Mouse (Mus musculus): ENCODE data around the gene Gm49358. TPM values are rescaled to one million over a fixed set of nuclear protein-coding genes. Genes with fewer than 3 reads are reported as not detected.

The Gm49358 gene
- polyA plus RNA-seq, 1 experiment, result not detected

GRCm38 (mm10) chr10:86863429-86863828 is 99.7 kb downstream of the Gm49358 start:
- TF ChIP-seq TAL1 (IDR thresholded peaks at IDR 0.05; ENCODE audit: low read length) (no peak), GATA1 (IDR thresholded peaks at IDR 0.05; ENCODE audit: low read length) (no peak)
- Histone ChIP-seq H3K4me3 (replicated peaks) (no peak overlapping the region), H3K27me3 (ENCODE audit: control insufficient read depth) (no peaks in the 10 kb centered on the region), H3K4me1 (ENCODE audit: control insufficient read depth) (no peaks in the 10 kb centered on the region), H3K9me3 (ENCODE audit: control insufficient read depth, low read length) (peaks cover 2% of the 10 kb centered on the region; the same call in 1 of the 2 replicates), H3K36me3 (ENCODE audit: control insufficient read depth) (no peaks in the 10 kb centered on the region; the same call in 1 of the 2 replicates)

- no peak overlapping the region for H3K4me3 ChIP-seq (replicated peaks)
- no peaks in the 10 kb centered on the region; the same call in 1 of the 2 replicates for H3K36me3 ChIP-seq (ENCODE audit: control insufficient read depth)
- no peaks in the 10 kb centered on the region for H3K4me1 ChIP-seq (ENCODE audit: control insufficient read depth)
- TF ChIP-seq GATA1 (IDR thresholded peaks at IDR 0.05; ENCODE audit: low read length) (no peak), TAL1 (IDR thresholded peaks at IDR 0.05; ENCODE audit: low read length) (no peak)
- H3K27me3 ChIP-seq (ENCODE audit: control insufficient read depth), result no peaks in the 10 kb centered on the region
- no peaks in the 10 kb centered on the region for H3K9me3 ChIP-seq (ENCODE audit: control insufficient read depth, low read length)
These were observed 108.3 kb downstream of the Gm49358 start for GRCm38 (mm10) chr10:86872121-86872520.

GRCm38 (mm10) chr10:86872591-86872990 is 108.8 kb downstream of the Gm49358 start:
- H3K27me3 ChIP-seq (ENCODE audit: control insufficient read depth), result no peaks in the 10 kb centered on the region
- H3K36me3 ChIP-seq (ENCODE audit: control insufficient read depth), result no peaks in the 10 kb centered on the region; the same call in 1 of the 2 replicates
- no peaks in the 10 kb centered on the region for H3K4me1 ChIP-seq (ENCODE audit: control insufficient read depth)
- H3K9me3 ChIP-seq (ENCODE audit: control insufficient read depth, low read length), result no peaks in the 10 kb centered on the region
- TF ChIP-seq GATA1 (IDR thresholded peaks at IDR 0.05; ENCODE audit: low read length) (no peak), TAL1 (IDR thresholded peaks at IDR 0.05; ENCODE audit: low read length) (no peak)
- H3K4me3 ChIP-seq (replicated peaks), result no peak overlapping the region

GRCm38 (mm10) chr10:86878721-86879120 is 114.9 kb downstream of the Gm49358 start:
- H3K9me3 ChIP-seq (ENCODE audit: control insufficient read depth, low read length), result no peaks in the 10 kb centered on the region
- TF ChIP-seq GATA1 (IDR thresholded peaks at IDR 0.05; ENCODE audit: low read length) (no peak), TAL1 (IDR thresholded peaks at IDR 0.05; ENCODE audit: low read length) (no peak)
- no peaks in the 10 kb centered on the region for H3K4me1 ChIP-seq (ENCODE audit: control insufficient read depth)
- no peaks in the 10 kb centered on the region for H3K36me3 ChIP-seq (ENCODE audit: control insufficient read depth)
- no peaks in the 10 kb centered on the region for H3K27me3 ChIP-seq (ENCODE audit: control insufficient read depth)
- H3K4me3 ChIP-seq (replicated peaks), result no peak overlapping the region

GRCm38 (mm10) chr10:86880071-86880806 is 116.5 kb downstream of the Gm49358 start:
- Histone ChIP-seq H3K9me3 (ENCODE audit: control insufficient read depth, low read length) (no peaks in the 10 kb centered on the region), H3K4me3 (replicated peaks) (no peak overlapping the region), H3K4me1 (ENCODE audit: control insufficient read depth) (no peaks in the 10 kb centered on the region), H3K27me3 (ENCODE audit: control insufficient read depth) (no peaks in the 10 kb centered on the region), H3K36me3 (ENCODE audit: control insufficient read depth) (no peaks in the 10 kb centered on the region)
- TF ChIP-seq GATA1 (IDR thresholded peaks at IDR 0.05; ENCODE audit: low read length) (no peak), TAL1 (IDR thresholded peaks at IDR 0.05; ENCODE audit: low read length) (no peak)

- no peak for TF ChIP-seq GATA1 (IDR thresholded peaks at IDR 0.05; ENCODE audit: low read length)
- TF ChIP-seq TAL1 (IDR thresholded peaks at IDR 0.05; ENCODE audit: low read length), result no peak
- H3K27me3 ChIP-seq (ENCODE audit: control insufficient read depth), result no peaks in the 10 kb centered on the region
- H3K9me3 ChIP-seq (ENCODE audit: control insufficient read depth, low read length), result no peaks in the 10 kb centered on the region
- H3K4me1 ChIP-seq (ENCODE audit: control insufficient read depth), result no peaks in the 10 kb centered on the region
- no peaks in the 10 kb centered on the region for H3K36me3 ChIP-seq (ENCODE audit: control insufficient read depth)
- H3K4me3 ChIP-seq (replicated peaks), result no peak overlapping the region
These were observed 117.7 kb downstream of the Gm49358 start for GRCm38 (mm10) chr10:86881448-86881847.

Other genes with a start within 250 kb of the Gm49358 start
- gene Hsp90b1, start 58.5 kb upstream of the Gm49358 start, polyA plus RNA-seq (2012), result 0.95 and 1.4 TPM in 2 replicates
- gene Ttc41, start 58.2 kb upstream of the Gm49358 start, polyA plus RNA-seq (2012), result 0.03 TPM in 1 of 2 replicates, not detected in the other
- gene Nt5dc3, start 15.0 kb downstream of the Gm49358 start, polyA plus RNA-seq (2012), result 0.01 and 0.02 TPM in 2 replicates
- 0.06 and 0.17 TPM in 2 replicates for gene Stab2, start 244.1 kb downstream of the Gm49358 start, polyA plus RNA-seq (2012)

Data from erythroblast, embryonic 14.5 days (primary cell).